Mouse (Mus musculus): ENCODE measurements around the gene Nnmt.
A peak's percentile ranks its signal among the peaks of the same experiment; 100 is the strongest.

GRCm38 (mm10) chr9:48649098-48649766 is 44.3 kb upstream of the Nnmt start:
- TF ChIP-seq CTCF (IDR thresholded peaks at IDR 0.05; ENCODE audit: low read depth) (no peak), EP300 (IDR thresholded peaks at IDR 0.05; ENCODE audit: low read depth) (peak; percentile 76)

All from liver, postnatal 0 days (tissue).